Mouse (Mus musculus) urinary bladder, postnatal 36 days (tissue): ENCODE data around the gene Gm3187.
"Not testable (repeated sequence)": the region's sequence is repeated elsewhere in the genome, so short reads cannot be mapped to it uniquely, and the experiment has no call there.

ENCODE experiments used
- DNase-seq, 2 experiments: peaks; one replicate each; pipeline ENCODE4 v3.0.0; 2022; ENCODE audit warnings: low spot score in 2 of 2, mixed read lengths in 1 of 2

The Gm3187 gene

GRCm38 (mm10) chr14:5483907-5484306, at the start of gene Gm3187:
TSS of gene Gm3187 (plus strand) at chr14:5484207.
- DNase-seq: not testable (repeated sequence)

GRCm38 (mm10) chr14:5455367-5455766, 28.6 kb upstream of the Gm3187 start, which contains the start of gene Gm3194:
TSS of gene Gm3194 (minus strand) at chr14:5455467.
- not testable (repeated sequence) for DNase-seq

DNA sequence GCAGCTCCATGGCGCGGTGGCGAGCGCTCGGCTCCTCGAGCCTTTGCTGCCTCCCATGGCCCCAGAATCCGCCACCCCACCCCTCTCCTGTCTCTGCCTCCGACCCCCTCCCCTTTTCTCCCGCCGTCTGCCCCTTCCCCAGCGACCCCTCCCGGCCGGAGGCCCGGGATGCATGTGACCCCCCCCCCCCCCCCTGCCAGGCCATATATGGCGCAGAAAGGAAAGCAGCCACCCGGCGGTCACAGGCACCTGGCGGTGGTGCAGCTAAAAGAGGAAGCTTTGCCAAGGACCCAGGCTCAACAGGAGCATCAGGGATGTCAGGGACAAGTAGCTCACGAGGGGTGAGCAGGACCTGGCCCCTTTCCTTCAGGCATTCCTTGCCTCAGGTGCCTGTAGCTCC, 23.5 kb upstream of the Gm3187 start:
- DNase-seq: not testable (repeated sequence)

- DNase-seq: not testable (repeated sequence)
Observed at GRCm38 (mm10) chr14:5477730-5478129, 6.3 kb upstream of the Gm3187 start, which contains the start of gene Gm8246. TSS of gene Gm8246 (minus strand) at chr14:5477830.

GRCm38 (mm10) chr14:5501374-5501773, 17.4 kb downstream of the Gm3187 start, which contains the start of gene Gm3488:
TSS of gene Gm3488 (plus strand) at chr14:5501674.
- DNase-seq: not testable (repeated sequence)

- DNase-seq: not testable (repeated sequence)
Observed at GRCm38 (mm10) chr14:5538196-5538595, 54.2 kb downstream of the Gm3187 start, which contains the start of gene Gm3532. TSS of gene Gm3532 (plus strand) at chr14:5538496.
